Mouse (Mus musculus) liver, embryonic 13.5 days (tissue): ENCODE data around the gene Slc37a1. TPM values are rescaled to one million over a fixed set of nuclear protein-coding genes. Genes with fewer than 3 reads are reported as not detected.
"Not testable (repeated sequence)": the region's sequence is repeated elsewhere in the genome, so short reads cannot be mapped to it uniquely, and the experiment has no call there.

Experiments used
- ATAC-seq: fragments of 200-750 bp; cut with Nextera tagmentation; 2 replicates; pipeline ENCODE4 v1.8.0; 2017; ENCODE audit warnings: low read depth, mild to moderate bottlenecking, moderate number of reproducible peaks, moderate library complexity
- DNase-seq: peaks from one replicate; pipeline ENCODE4 v3.0.0; 2022
- H3K27ac ChIP-seq: fragments of 300-500 bp; sonication (generic); 2 replicates; pipeline ENCODE4 v1.5.1; 2015; ENCODE audit warnings: moderate library complexity, mild to moderate bottlenecking, inconsistent platforms
- H3K27me3 ChIP-seq: fragments of 300-500 bp; sonication (generic); 2 replicates; pipeline ENCODE4 v1.6.1; 2015; ENCODE audit warnings: mild to moderate bottlenecking, inconsistent platforms
- H3K36me3 ChIP-seq: fragments of 300-500 bp; sonication (generic); 2 replicates; pipeline ENCODE4 v1.6.1; 2015; ENCODE audit warnings: mild to moderate bottlenecking, inconsistent platforms
- H3K4me1 ChIP-seq: fragments of 300-500 bp; sonication (generic); replicated peaks from 2 replicates; pipeline ENCODE4 v1.6.1; 2015; ENCODE audit warnings: inconsistent platforms
- H3K4me2 ChIP-seq: fragments of 300-500 bp; sonication (generic); 2 replicates; pipeline ENCODE4 v1.6.1; 2015; ENCODE audit warnings: inconsistent platforms, mild to moderate bottlenecking, moderate library complexity
- H3K4me3 ChIP-seq: fragments of 300-500 bp; sonication (generic); replicated peaks from 2 replicates; pipeline ENCODE4 v1.5.1; 2015; ENCODE audit warnings: mild to moderate bottlenecking, inconsistent platforms
- H3K9ac ChIP-seq: fragments of 300-500 bp; sonication (generic); 2 replicates; pipeline ENCODE4 v1.6.1; 2015; ENCODE audit warnings: mild to moderate bottlenecking, inconsistent platforms
- H3K9me3 ChIP-seq: fragments of 300-500 bp; sonication (generic); replicated peaks from 2 replicates; pipeline ENCODE4 v1.6.1; 2016; ENCODE audit warnings: inconsistent platforms
- WGBS: fragments of 180-500 bp; shearing (Covaris S2); methylation state at CpG from one replicate; pipeline ENCODE4 v1.1.7; 2015; ENCODE audit not compliant: insufficient replicate concordance; 5-methylcytosine and 5-hydroxymethylcytosine counted together
- polyA plus RNA-seq: library from polyadenylated mRNA; unstranded; fragments of >200 nt; fragmentation: Nextera tagmentation; extraction: Ambion mirVana; gene quantifications from 2 replicates; pipeline ENCODE4 v1.2.1, GENCODE M21; 2015

The Slc37a1 gene
- polyA plus RNA-seq, 1 experiment from 2014 or later, result 2.9 TPM

GRCm38 (mm10) chr17:31339769-31340168, 53.2 kb downstream of the Slc37a1 start:
- Histone ChIP-seq H3K4me2 (no peak overlapping the region), H3K4me1 (no peaks in the 10 kb centered on the region), H3K27me3 (no peaks in the 10 kb centered on the region), H3K4me3 (no peak overlapping the region), H3K36me3 (no peaks in the 10 kb centered on the region), H3K9ac (no peak overlapping the region), H3K9me3 (no peaks in the 10 kb centered on the region), H3K27ac (no peak overlapping the region)
- ATAC-seq, result no peak
- 77% methylated on average over 2 of the region's 2 CpGs for WGBS
- no peak for DNase-seq

- H3K4me1 ChIP-seq, result no peaks in the 10 kb centered on the region
- H3K36me3 ChIP-seq, result no peaks in the 10 kb centered on the region
- no peaks in the 10 kb centered on the region for H3K9me3 ChIP-seq
- DNase-seq (no peak), ATAC-seq (no peak)
- H3K27me3 ChIP-seq, result no peaks in the 10 kb centered on the region
- no peak overlapping the region for H3K4me2 ChIP-seq
- no peak overlapping the region for H3K4me3 ChIP-seq
- no peak overlapping the region for H3K9ac ChIP-seq
- H3K27ac ChIP-seq, result no peak overlapping the region
- 66% methylated on average over 6 of the region's 6 CpGs for WGBS
These were observed 55.6 kb downstream of the Slc37a1 start for GRCm38 (mm10) chr17:31342191-31342590.

- no peak overlapping the region for H3K4me3 ChIP-seq
- no peak overlapping the region for H3K4me2 ChIP-seq
- ATAC-seq, result no peak
- no peaks in the 10 kb centered on the region for H3K27me3 ChIP-seq
- 17% methylated on average over 5 of the region's 5 CpGs for WGBS
- no peaks in the 10 kb centered on the region for H3K4me1 ChIP-seq
- H3K36me3 ChIP-seq, result no peaks in the 10 kb centered on the region
- H3K27ac ChIP-seq, result no peak overlapping the region
- DNase-seq, result peak; percentile 38
- H3K9ac ChIP-seq, result no peak overlapping the region
- H3K9me3 ChIP-seq, result no peaks in the 10 kb centered on the region
These were observed 57.7 kb downstream of the Slc37a1 start for GRCm38 (mm10) chr17:31344172-31344801.

DNA sequence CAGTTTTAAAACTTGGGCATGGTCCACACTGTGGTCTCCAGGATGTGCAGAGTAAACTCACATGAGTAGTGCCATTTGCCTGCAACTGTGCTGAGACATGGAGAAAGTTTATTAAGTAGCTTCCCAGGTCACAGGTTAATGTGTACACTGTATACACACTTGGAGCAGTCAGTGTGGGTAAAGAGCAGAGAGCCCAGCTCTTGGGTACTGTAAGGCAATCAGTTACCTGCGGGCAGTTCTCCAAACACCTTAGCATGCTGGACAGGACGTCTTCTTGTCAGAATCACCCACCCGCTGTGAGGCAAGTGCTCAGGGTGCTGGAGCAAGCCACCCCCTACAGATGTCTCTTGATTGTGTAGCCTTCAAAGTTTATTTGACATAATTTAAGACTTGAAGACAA, 58.2 kb downstream of the Slc37a1 start:
- no peak for ATAC-seq
- DNase-seq, result no peak
- H3K4me2 ChIP-seq, result no peak overlapping the region
- 67% methylated on average over 3 of the region's 3 CpGs for WGBS
- H3K27ac ChIP-seq, result no peak overlapping the region
- H3K4me3 ChIP-seq, result no peak overlapping the region
- H3K9ac ChIP-seq, result no peak overlapping the region
- no peaks in the 10 kb centered on the region for H3K4me1 ChIP-seq
- no peaks in the 10 kb centered on the region for H3K27me3 ChIP-seq
- H3K36me3 ChIP-seq, result no peaks in the 10 kb centered on the region
- H3K9me3 ChIP-seq, result no peaks in the 10 kb centered on the region

DNA sequence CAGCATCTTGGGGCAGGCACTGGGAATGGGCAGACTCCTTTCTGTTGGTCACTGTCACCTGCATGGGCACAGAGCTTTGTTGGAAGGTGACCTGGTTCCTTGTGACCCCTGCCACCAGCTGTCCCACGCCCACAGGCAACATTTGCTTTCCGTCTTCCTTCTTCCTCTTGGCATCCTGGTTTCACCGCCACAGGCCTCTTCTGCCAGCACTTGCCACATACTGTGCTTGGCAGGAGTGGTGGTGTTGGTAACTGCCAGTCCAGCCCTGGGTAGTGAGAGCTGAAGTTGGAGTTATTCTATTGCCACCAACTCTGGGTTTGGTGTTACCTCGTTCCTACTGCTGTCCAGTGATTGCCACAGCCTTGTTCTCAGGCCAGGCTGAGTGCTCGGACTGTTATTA, 61.5 kb downstream of the Slc37a1 start:
- Histone ChIP-seq H3K4me3 (no peak overlapping the region), H3K36me3 (no peaks in the 10 kb centered on the region), H3K4me1 (no peaks in the 10 kb centered on the region), H3K4me2 (no peak overlapping the region), H3K27ac (no peak overlapping the region), H3K9me3 (no peaks in the 10 kb centered on the region), H3K27me3 (no peaks in the 10 kb centered on the region), H3K9ac (no peak overlapping the region)
- no peak for ATAC-seq
- DNase-seq, result no peak
- WGBS, result 61% methylated on average over 5 of the region's 5 CpGs

DNA sequence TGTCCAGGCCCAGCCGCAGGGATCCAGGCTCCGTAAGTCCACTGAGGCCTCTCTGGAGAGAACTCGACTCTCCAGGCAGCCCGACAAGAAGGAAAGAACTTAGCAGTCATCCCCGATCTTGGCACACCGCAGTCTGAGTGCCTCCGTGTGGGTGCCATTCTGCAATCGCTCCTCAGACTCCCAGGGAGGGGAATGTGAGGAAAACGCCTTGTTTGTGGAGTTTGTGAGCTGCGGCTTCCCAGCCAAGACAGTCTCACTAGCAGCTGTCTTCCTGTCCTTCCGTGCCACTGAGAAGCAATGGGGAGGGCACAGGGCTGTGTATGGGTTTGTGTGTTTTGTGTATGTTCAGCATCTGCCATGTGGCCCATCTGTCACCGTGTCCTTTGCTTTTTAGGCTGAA, 62.8 kb downstream of the Slc37a1 start:
- no peak for DNase-seq
- no peak for ATAC-seq
- Histone ChIP-seq H3K27me3 (no peaks in the 10 kb centered on the region), H3K9ac (no peak overlapping the region), H3K9me3 (no peaks in the 10 kb centered on the region), H3K4me3 (no peak overlapping the region), H3K4me1 (no peaks in the 10 kb centered on the region), H3K4me2 (no peak overlapping the region), H3K27ac (no peak overlapping the region), H3K36me3 (no peaks in the 10 kb centered on the region)
- WGBS, result 72% methylated on average over 12 of the region's 12 CpGs

- ATAC-seq (no peak), DNase-seq (no peak)
- no peaks in the 10 kb centered on the region for H3K9me3 ChIP-seq
- H3K36me3 ChIP-seq, result no peaks in the 10 kb centered on the region
- H3K27me3 ChIP-seq, result no peaks in the 10 kb centered on the region
- H3K4me2 ChIP-seq, result no peak overlapping the region
- no peak overlapping the region for H3K27ac ChIP-seq
- WGBS, result 67% methylated on average over 8 of the region's 8 CpGs
- H3K9ac ChIP-seq, result no peak overlapping the region
- no peak overlapping the region for H3K4me3 ChIP-seq
- H3K4me1 ChIP-seq, result no peaks in the 10 kb centered on the region; the same call in 1 of the 2 replicates
These were observed 65.4 kb downstream of the Slc37a1 start for GRCm38 (mm10) chr17:31351984-31352383.

DNA sequence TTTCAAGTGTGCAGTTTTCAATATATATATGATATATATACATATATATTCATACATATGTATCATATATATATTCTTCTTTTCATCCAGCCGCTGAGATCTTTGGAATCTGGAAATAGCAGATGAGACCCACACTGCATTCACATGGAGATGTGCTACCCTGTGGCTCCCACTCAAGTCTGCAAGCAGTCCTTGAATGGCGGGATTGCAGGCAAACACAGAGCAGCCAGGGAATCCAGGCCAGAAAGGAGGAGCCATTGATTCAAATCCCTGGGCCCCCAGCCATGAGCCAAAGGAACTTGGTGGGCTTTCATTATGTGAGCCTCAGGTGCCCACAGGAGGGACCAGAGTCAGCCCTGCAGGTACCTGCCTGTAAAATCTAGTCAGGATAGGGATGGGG, 66.7 kb downstream of the Slc37a1 start:
- DNase-seq (no peak), ATAC-seq (no peak)
- no peaks in the 10 kb centered on the region for H3K36me3 ChIP-seq
- H3K9ac ChIP-seq, result no peak overlapping the region
- no peak overlapping the region for H3K27ac ChIP-seq
- WGBS, result 66% methylated on average over 2 of the region's 2 CpGs
- no peak overlapping the region for H3K4me2 ChIP-seq
- H3K4me1 ChIP-seq, result no peaks in the 10 kb centered on the region; the same call in 1 of the 2 replicates
- no peaks in the 10 kb centered on the region for H3K9me3 ChIP-seq
- no peaks in the 10 kb centered on the region for H3K27me3 ChIP-seq
- no peak overlapping the region for H3K4me3 ChIP-seq

- not testable (repeated sequence) for ATAC-seq
These were observed 68.1 kb downstream of the Slc37a1 start for GRCm38 (mm10) chr17:31354684-31355083.

DNA sequence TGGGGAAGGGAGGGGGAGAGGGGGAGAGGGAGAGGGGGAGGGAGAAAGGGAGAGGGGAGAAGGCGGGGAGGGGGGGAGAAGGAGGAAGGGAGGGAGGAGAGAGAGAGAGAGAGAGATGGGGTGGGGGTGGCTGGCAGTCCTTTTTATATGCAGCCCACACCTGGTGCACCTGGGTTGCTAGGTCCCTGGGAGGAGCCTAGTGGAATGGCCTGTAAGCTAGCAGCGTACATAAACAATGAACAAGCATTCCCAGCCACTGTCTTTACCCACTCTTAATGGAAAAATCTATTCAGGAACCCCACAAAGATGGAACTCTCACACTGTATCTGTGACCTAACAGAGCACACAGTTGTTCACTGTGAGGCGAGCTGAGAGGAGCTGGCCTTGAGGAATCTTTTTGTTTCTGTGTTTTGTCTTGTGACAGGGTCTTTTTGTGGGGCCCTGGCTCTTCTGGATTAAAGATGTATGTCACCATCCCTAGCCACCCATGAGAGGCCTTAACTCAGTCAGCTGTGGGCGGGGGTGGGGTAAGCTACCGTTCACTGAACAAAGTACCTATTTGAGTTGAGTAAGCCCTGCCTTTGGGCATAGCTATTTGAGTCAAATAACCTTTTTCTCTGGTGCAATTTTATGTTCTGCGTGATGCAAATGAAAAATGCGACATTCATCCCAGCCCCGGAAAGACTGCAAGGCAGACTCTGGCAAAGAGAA, 69.4 kb downstream of the Slc37a1 start:
- Histone ChIP-seq H3K4me2 (no peak overlapping the region), H3K9ac (no peak overlapping the region), H3K27me3 (no peaks in the 10 kb centered on the region), H3K36me3 (no peaks in the 10 kb centered on the region), H3K4me3 (no peak overlapping the region), H3K27ac (no peak overlapping the region), H3K4me1 (no peaks in the 10 kb centered on the region; the same call in 1 of the 2 replicates), H3K9me3 (no peaks in the 10 kb centered on the region)
- no peak for DNase-seq
- WGBS, result 47% methylated on average over 8 of the region's 8 CpGs
- no peak for ATAC-seq

More at GRCm38 (mm10) chr17:31354684-31355083, 68.1 kb downstream of the Slc37a1 start:
- not testable (repeated sequence) for DNase-seq, H3K4me2 ChIP-seq, H3K9ac ChIP-seq, H3K36me3 ChIP-seq, H3K4me1 ChIP-seq, H3K9me3 ChIP-seq, H3K4me3 ChIP-seq, H3K27me3 ChIP-seq, H3K27ac ChIP-seq
- WGBS, result 58% methylated on average over 3 of the region's 3 CpGs

- WGBS, result 68% methylated on average over 13 of the region's 13 CpGs
- DNase-seq (no peak), ATAC-seq (no peak)
- no peaks in the 10 kb centered on the region for H3K36me3 ChIP-seq
- no peak overlapping the region for H3K4me3 ChIP-seq
- H3K4me1 ChIP-seq, result no peaks in the 10 kb centered on the region
- no peak overlapping the region for H3K4me2 ChIP-seq
- no peak overlapping the region for H3K27ac ChIP-seq
- H3K9me3 ChIP-seq, result no peaks in the 10 kb centered on the region
- no peaks in the 10 kb centered on the region for H3K27me3 ChIP-seq
- no peak overlapping the region for H3K9ac ChIP-seq
These were observed 74.0 kb downstream of the Slc37a1 start for GRCm38 (mm10) chr17:31360582-31360981.
